Mouse (Mus musculus): ENCODE measurements around the gene Tmem102. TPM values are rescaled to one million over a fixed set of nuclear protein-coding genes. Genes with fewer than 3 reads are reported as not detected.
A peak's percentile ranks its signal among the peaks of the same experiment; 100 is the strongest.

The Tmem102 gene
- polyA plus RNA-seq, 1 experiment from 2014 or later: 0.65 TPM

- WGBS: 79% methylated on average over 10 of the region's 10 CpGs
- H3K36me3 ChIP-seq (ENCODE audit: control insufficient read depth, insufficient read depth, low read length): no peaks in the 10 kb centered on the region
- no peaks in the 10 kb centered on the region for H3K9me3 ChIP-seq (ENCODE audit: control insufficient read depth, low read length)
- no peaks in the 10 kb centered on the region for H3K27me3 ChIP-seq (ENCODE audit: control insufficient read depth, insufficient read depth, low read length)
- H3K4me2 ChIP-seq (ENCODE audit: low read depth, low read length, severe bottlenecking): no peak overlapping the region
- H3K4me1 ChIP-seq (replicated peaks; ENCODE audit: control insufficient read depth, insufficient read depth, low read length): no peaks in the 10 kb centered on the region
- no peak overlapping the region for H3K27ac ChIP-seq (ENCODE audit: low read depth, low read length)
- no peak overlapping the region for H3K9ac ChIP-seq (ENCODE audit: low read length)
- no peak overlapping the region for H3K4me3 ChIP-seq (ENCODE audit: low read depth, low read length)
- DNase-seq (ENCODE audit: low spot score): no peak
- no peak for ATAC-seq (replicated peaks; ENCODE audit: low FRiP score)
These were observed 29.7 kb downstream of the Tmem102 start for GRCm38 (mm10) chr11:69775716-69776115.

GRCm38 (mm10) chr11:69774961-69775360 is 30.5 kb downstream of the Tmem102 start:
- DNase-seq (ENCODE audit: low spot score): no peak
- H3K9ac ChIP-seq (ENCODE audit: low read length): no peak overlapping the region

GRCm38 (mm10) chr11:69767625-69767909 is 37.9 kb downstream of the Tmem102 start:
- Histone ChIP-seq H3K27ac (ENCODE audit: low read depth, low read length) (no peak overlapping the region), H3K4me2 (ENCODE audit: low read depth, low read length, severe bottlenecking) (no peak overlapping the region), H3K27me3 (ENCODE audit: control insufficient read depth, insufficient read depth, low read length) (no peaks in the 10 kb centered on the region), H3K4me3 (ENCODE audit: low read depth, low read length) (no peak overlapping the region), H3K4me1 (replicated peaks; ENCODE audit: control insufficient read depth, insufficient read depth, low read length) (no peaks in the 10 kb centered on the region; the same call in 1 of the 2 replicates), H3K9me3 (ENCODE audit: control insufficient read depth, low read length) (no peaks in the 10 kb centered on the region), H3K9ac (ENCODE audit: low read length) (no peak overlapping the region), H3K36me3 (ENCODE audit: control insufficient read depth, insufficient read depth, low read length) (no peaks in the 10 kb centered on the region)
- DNase-seq (ENCODE audit: low spot score): no peak
- WGBS: 77% methylated on average over 4 of the region's 4 CpGs
- ATAC-seq (replicated peaks; ENCODE audit: low FRiP score): no peak

More at GRCm38 (mm10) chr11:69774961-69775360, 30.5 kb downstream of the Tmem102 start:
- no peak overlapping the region for H3K27ac ChIP-seq (ENCODE audit: low read depth, low read length)
- no peaks in the 10 kb centered on the region for H3K27me3 ChIP-seq (ENCODE audit: control insufficient read depth, insufficient read depth, low read length)
- no peaks in the 10 kb centered on the region for H3K4me1 ChIP-seq (replicated peaks; ENCODE audit: control insufficient read depth, insufficient read depth, low read length)
- H3K4me3 ChIP-seq (ENCODE audit: low read depth, low read length): no peak overlapping the region
- 61% methylated on average over 5 of the region's 5 CpGs for WGBS
- no peak overlapping the region for H3K4me2 ChIP-seq (ENCODE audit: low read depth, low read length, severe bottlenecking)
- no peaks in the 10 kb centered on the region for H3K36me3 ChIP-seq (ENCODE audit: control insufficient read depth, insufficient read depth, low read length)
- H3K9me3 ChIP-seq (ENCODE audit: control insufficient read depth, low read length): no peaks in the 10 kb centered on the region
- ATAC-seq (replicated peaks; ENCODE audit: low FRiP score): no peak

GRCm38 (mm10) chr11:69766872-69767624 is 38.4 kb downstream of the Tmem102 start:
- ATAC-seq (replicated peaks; ENCODE audit: low FRiP score): no peak
- Histone ChIP-seq H3K4me2 (ENCODE audit: low read depth, low read length, severe bottlenecking) (no peak overlapping the region), H3K9me3 (ENCODE audit: control insufficient read depth, low read length) (no peaks in the 10 kb centered on the region), H3K4me3 (ENCODE audit: low read depth, low read length) (no peak overlapping the region), H3K36me3 (ENCODE audit: control insufficient read depth, insufficient read depth, low read length) (no peaks in the 10 kb centered on the region), H3K27ac (ENCODE audit: low read depth, low read length) (no peak overlapping the region), H3K4me1 (replicated peaks; ENCODE audit: control insufficient read depth, insufficient read depth, low read length) (no peaks in the 10 kb centered on the region; the same call in 1 of the 2 replicates), H3K27me3 (ENCODE audit: control insufficient read depth, insufficient read depth, low read length) (no peaks in the 10 kb centered on the region), H3K9ac (ENCODE audit: low read length) (no peak overlapping the region)
- WGBS: 67% methylated on average over 13 of the region's 13 CpGs
- DNase-seq (ENCODE audit: low spot score): no peak

GRCm38 (mm10) chr11:69766126-69766609 is 39.3 kb downstream of the Tmem102 start:
- Histone ChIP-seq H3K36me3 (ENCODE audit: control insufficient read depth, insufficient read depth, low read length) (no peaks in the 10 kb centered on the region), H3K4me1 (replicated peaks; ENCODE audit: control insufficient read depth, insufficient read depth, low read length) (no peaks in the 10 kb centered on the region; the same call in 1 of the 2 replicates), H3K9ac (ENCODE audit: low read length) (peak overlapping the region; percentile 86), H3K4me3 (ENCODE audit: low read depth, low read length) (peak overlapping the region; percentile 81), H3K4me2 (ENCODE audit: low read depth, low read length, severe bottlenecking) (peak overlapping the region; percentile 88), H3K27ac (ENCODE audit: low read depth, low read length) (no peak overlapping the region), H3K27me3 (ENCODE audit: control insufficient read depth, insufficient read depth, low read length) (no peaks in the 10 kb centered on the region), H3K9me3 (ENCODE audit: control insufficient read depth, low read length) (no peaks in the 10 kb centered on the region)
- DNase-seq (ENCODE audit: low spot score): peak; percentile 75
- peak; percentile 80 for ATAC-seq (replicated peaks; ENCODE audit: low FRiP score)
- under 1% methylated on average over 37 of the region's 37 CpGs for WGBS

GRCm38 (mm10) chr11:69765221-69766125 is 40.0 kb downstream of the Tmem102 start, which contains the start of gene Zbtb4:
TSS of gene Zbtb4 (plus strand) at chr11:69765912.
- Histone ChIP-seq H3K27ac (ENCODE audit: low read depth, low read length) (no peak within 1 kb of the TSS), H3K36me3 (ENCODE audit: control insufficient read depth, insufficient read depth, low read length) (no peaks in the 10 kb centered on the region), H3K4me2 (ENCODE audit: low read depth, low read length, severe bottlenecking) (peak within 1 kb of the TSS; percentile 88), H3K27me3 (ENCODE audit: control insufficient read depth, insufficient read depth, low read length) (no peaks in the 10 kb centered on the region), H3K9me3 (ENCODE audit: control insufficient read depth, low read length) (no peaks in the 10 kb centered on the region), H3K4me1 (replicated peaks; ENCODE audit: control insufficient read depth, insufficient read depth, low read length) (peaks cover 4% of the 10 kb centered on the region), H3K4me3 (ENCODE audit: low read depth, low read length) (peak within 1 kb of the TSS; percentile 81), H3K9ac (ENCODE audit: low read length) (peak within 1 kb of the TSS; percentile 86)
- no peak for DNase-seq (ENCODE audit: low spot score)
- 19% methylated on average over 52 of the region's 55 CpGs for WGBS
- ATAC-seq (replicated peaks; ENCODE audit: low FRiP score): peak; percentile 73

- H3K27ac ChIP-seq (ENCODE audit: low read depth, low read length): no peak overlapping the region
- H3K4me2 ChIP-seq (ENCODE audit: low read depth, low read length, severe bottlenecking): no peak overlapping the region
- ATAC-seq (replicated peaks; ENCODE audit: low FRiP score) (no peak), DNase-seq (ENCODE audit: low spot score) (no peak)
- 73% methylated on average over 7 of the region's 7 CpGs for WGBS
- no peaks in the 10 kb centered on the region for H3K9me3 ChIP-seq (ENCODE audit: control insufficient read depth, low read length)
- no peaks in the 10 kb centered on the region for H3K27me3 ChIP-seq (ENCODE audit: control insufficient read depth, insufficient read depth, low read length)
- H3K9ac ChIP-seq (ENCODE audit: low read length): no peak overlapping the region
- H3K4me3 ChIP-seq (ENCODE audit: low read depth, low read length): no peak overlapping the region
- H3K36me3 ChIP-seq (ENCODE audit: control insufficient read depth, insufficient read depth, low read length): no peaks in the 10 kb centered on the region
- peaks cover 12% of the 10 kb centered on the region for H3K4me1 ChIP-seq (replicated peaks; ENCODE audit: control insufficient read depth, insufficient read depth, low read length)
These were observed 41.9 kb downstream of the Tmem102 start for GRCm38 (mm10) chr11:69763551-69763950.

GRCm38 (mm10) chr11:69761868-69762267 is 43.6 kb downstream of the Tmem102 start, which contains the start of gene Slc35g3:
TSS of gene Slc35g3 (minus strand) at chr11:69761968.
- H3K4me1 ChIP-seq (replicated peaks; ENCODE audit: control insufficient read depth, insufficient read depth, low read length): peaks cover 17% of the 10 kb centered on the region
- H3K27me3 ChIP-seq (ENCODE audit: control insufficient read depth, insufficient read depth, low read length): no peaks in the 10 kb centered on the region
- DNase-seq (ENCODE audit: low spot score) (no peak), ATAC-seq (replicated peaks; ENCODE audit: low FRiP score) (no peak)
- no peak within 1 kb of the TSS for H3K4me3 ChIP-seq (ENCODE audit: low read depth, low read length)
- H3K9me3 ChIP-seq (ENCODE audit: control insufficient read depth, low read length): no peaks in the 10 kb centered on the region
- H3K27ac ChIP-seq (ENCODE audit: low read depth, low read length): no peak within 1 kb of the TSS
- no peaks in the 10 kb centered on the region for H3K36me3 ChIP-seq (ENCODE audit: control insufficient read depth, insufficient read depth, low read length)
- no peak within 1 kb of the TSS; the same call in 1 of the 2 replicates for H3K9ac ChIP-seq (ENCODE audit: low read length)
- 82% methylated on average over 1 of the region's 1 CpGs for WGBS
- H3K4me2 ChIP-seq (ENCODE audit: low read depth, low read length, severe bottlenecking): no peak within 1 kb of the TSS

Data from forebrain, embryonic 11.5 days (tissue).